Mouse (Mus musculus) cortical plate, adult 2 months (tissue): Measurements from ENCODE around the gene Smad9.

Experiments
- CTCF ChIP-seq: fragments of 200-500 bp; IDR thresholded peaks from 2 replicates; pipeline ENCODE4 v1.5.1; 2011; ENCODE audit warnings: mild to moderate bottlenecking, control low read depth, low read length; ENCODE audit not compliant: insufficient read depth; ENCODE audit errors: extremely low read depth
- POLR2A ChIP-seq: fragments of 200-500 bp; IDR thresholded peaks from 2 replicates; pipeline ENCODE4 v1.6.1; 2011; ENCODE audit warnings: mild to moderate bottlenecking, low read length, control low read depth; ENCODE audit not compliant: insufficient read depth; ENCODE audit errors: extremely low read depth

- TF ChIP-seq CTCF (no peak), POLR2A (no peak)
Observed at GRCm38 (mm10) chr3:54759211-54759610, 3.8 kb downstream of the Smad9 start.
